Mouse (Mus musculus): ENCODE results near the gene Ripor1. TPM values are rescaled to one million over a fixed set of nuclear protein-coding genes. Genes with fewer than 3 reads are reported as not detected.

Ripor1 gene
- polyA plus RNA-seq, 1 experiment from 2014 or later, result 33.0 TPM

- H3K4me2 ChIP-seq, result peak overlapping the region; percentile 33
- no peaks in the 10 kb centered on the region for H3K9me3 ChIP-seq (ENCODE audit: control insufficient read depth, low read length)
- H3K9ac ChIP-seq (ENCODE audit: low read depth, low read length), result no peak overlapping the region
- H3K36me3 ChIP-seq (ENCODE audit: control insufficient read depth, insufficient read depth, low read length), result no peaks in the 10 kb centered on the region
- WGBS, result 22% methylated on average over 2 of the region's 2 CpGs
- DNase-seq (ENCODE audit: low spot score) (peak; percentile 37), ATAC-seq (replicated peaks; ENCODE audit: low FRiP score) (peak; percentile 68)
- H3K4me3 ChIP-seq (ENCODE audit: low read depth, low read length), result peak overlapping the region; percentile 10
- peak overlapping the region; percentile 60 for H3K27ac ChIP-seq (ENCODE audit: low read depth, low read length)
- H3K4me1 ChIP-seq (replicated peaks; ENCODE audit: control insufficient read depth, insufficient read depth, low read length), result peaks cover 65% of the 10 kb centered on the region
- H3K27me3 ChIP-seq (replicated peaks; ENCODE audit: control insufficient read depth, insufficient read depth, low read length), result peaks cover 7% of the 10 kb centered on the region; the same call in 1 of the 2 replicates
These were observed 4.3 kb downstream of the Ripor1 start for GRCm38 (mm10) chr8:105609355-105609754.

GRCm38 (mm10) chr8:105609771-105610170 is 4.7 kb downstream of the Ripor1 start:
- H3K4me2 ChIP-seq, result peak overlapping the region; percentile 33
- peak overlapping the region; percentile 27; the same call in 1 of the 2 replicates for H3K9ac ChIP-seq (ENCODE audit: low read depth, low read length)
- no peak for DNase-seq (ENCODE audit: low spot score)
- H3K27ac ChIP-seq (ENCODE audit: low read depth, low read length), result peak overlapping the region; percentile 60
- peaks cover 7% of the 10 kb centered on the region; the same call in 1 of the 2 replicates for H3K27me3 ChIP-seq (replicated peaks; ENCODE audit: control insufficient read depth, insufficient read depth, low read length)
- H3K4me3 ChIP-seq (ENCODE audit: low read depth, low read length), result peak overlapping the region; percentile 10; the same call in 1 of the 2 replicates
- H3K36me3 ChIP-seq (ENCODE audit: control insufficient read depth, insufficient read depth, low read length), result no peaks in the 10 kb centered on the region
- no peaks in the 10 kb centered on the region for H3K9me3 ChIP-seq (ENCODE audit: control insufficient read depth, low read length)
- H3K4me1 ChIP-seq (replicated peaks; ENCODE audit: control insufficient read depth, insufficient read depth, low read length), result peaks cover 66% of the 10 kb centered on the region
- WGBS, result 37% methylated on average over 4 of the region's 4 CpGs
- ATAC-seq (replicated peaks; ENCODE audit: low FRiP score), result no peak

GRCm38 (mm10) chr8:105611836-105612235 is 6.8 kb downstream of the Ripor1 start:
- DNase-seq (ENCODE audit: low spot score) (no peak), ATAC-seq (replicated peaks; ENCODE audit: low FRiP score) (no peak)
- Histone ChIP-seq H3K36me3 (ENCODE audit: control insufficient read depth, insufficient read depth, low read length) (peaks cover 10% of the 10 kb centered on the region), H3K4me2 (no peak overlapping the region; the same call in 1 of the 2 replicates), H3K27ac (ENCODE audit: low read depth, low read length) (no peak overlapping the region), H3K4me1 (replicated peaks; ENCODE audit: control insufficient read depth, insufficient read depth, low read length) (peaks cover 60% of the 10 kb centered on the region), H3K4me3 (ENCODE audit: low read depth, low read length) (no peak overlapping the region), H3K9ac (ENCODE audit: low read depth, low read length) (no peak overlapping the region), H3K9me3 (ENCODE audit: control insufficient read depth, low read length) (no peaks in the 10 kb centered on the region), H3K27me3 (replicated peaks; ENCODE audit: control insufficient read depth, insufficient read depth, low read length) (peaks cover 7% of the 10 kb centered on the region; the same call in 1 of the 2 replicates)
- WGBS, result 81% methylated on average over 9 of the region's 9 CpGs

- no peak overlapping the region for H3K9ac ChIP-seq (ENCODE audit: low read depth, low read length)
- peak overlapping the region; percentile 93 for H3K4me2 ChIP-seq
- no peak for ATAC-seq (replicated peaks; ENCODE audit: low FRiP score)
- H3K4me1 ChIP-seq (replicated peaks; ENCODE audit: control insufficient read depth, insufficient read depth, low read length), result peaks cover 49% of the 10 kb centered on the region
- H3K36me3 ChIP-seq (ENCODE audit: control insufficient read depth, insufficient read depth, low read length), result peaks cover 21% of the 10 kb centered on the region
- DNase-seq (ENCODE audit: low spot score), result peak; percentile 46
- H3K9me3 ChIP-seq (ENCODE audit: control insufficient read depth, low read length), result no peaks in the 10 kb centered on the region
- H3K27ac ChIP-seq (ENCODE audit: low read depth, low read length), result no peak overlapping the region
- WGBS, result 8% methylated on average over 20 of the region's 20 CpGs
- peak overlapping the region; percentile 39 for H3K4me3 ChIP-seq (ENCODE audit: low read depth, low read length)
- H3K27me3 ChIP-seq (replicated peaks; ENCODE audit: control insufficient read depth, insufficient read depth, low read length), result peaks cover 7% of the 10 kb centered on the region; the same call in 1 of the 2 replicates
These were observed 8.0 kb downstream of the Ripor1 start for GRCm38 (mm10) chr8:105613037-105613436.

- DNase-seq (ENCODE audit: low spot score), result peak; percentile 68
- no peak overlapping the region for H3K27ac ChIP-seq (ENCODE audit: low read depth, low read length)
- H3K4me3 ChIP-seq (ENCODE audit: low read depth, low read length), result peak overlapping the region; percentile 55
- peak; percentile 16; the same call in 1 of the 2 replicates for ATAC-seq (replicated peaks; ENCODE audit: low FRiP score)
- WGBS, result 11% methylated on average over 50 of the region's 50 CpGs
- H3K27me3 ChIP-seq (replicated peaks; ENCODE audit: control insufficient read depth, insufficient read depth, low read length), result peaks cover 7% of the 10 kb centered on the region; the same call in 1 of the 2 replicates
- peak overlapping the region; percentile 48 for H3K9ac ChIP-seq (ENCODE audit: low read depth, low read length)
- H3K9me3 ChIP-seq (ENCODE audit: control insufficient read depth, low read length), result no peaks in the 10 kb centered on the region
- peaks cover 43% of the 10 kb centered on the region for H3K4me1 ChIP-seq (replicated peaks; ENCODE audit: control insufficient read depth, insufficient read depth, low read length)
- H3K4me2 ChIP-seq, result peak overlapping the region; percentile 93
- peaks cover 29% of the 10 kb centered on the region for H3K36me3 ChIP-seq (ENCODE audit: control insufficient read depth, insufficient read depth, low read length)
These were observed 8.9 kb downstream of the Ripor1 start for GRCm38 (mm10) chr8:105613830-105614511.

GRCm38 (mm10) chr8:105615942-105616341 is 10.9 kb downstream of the Ripor1 start:
- Histone ChIP-seq H3K4me3 (ENCODE audit: low read depth, low read length) (no peak overlapping the region), H3K36me3 (ENCODE audit: control insufficient read depth, insufficient read depth, low read length) (peaks cover 43% of the 10 kb centered on the region), H3K9me3 (ENCODE audit: control insufficient read depth, low read length) (no peaks in the 10 kb centered on the region), H3K4me2 (no peak overlapping the region), H3K4me1 (replicated peaks; ENCODE audit: control insufficient read depth, insufficient read depth, low read length) (peaks cover 32% of the 10 kb centered on the region), H3K9ac (ENCODE audit: low read depth, low read length) (no peak overlapping the region), H3K27ac (ENCODE audit: low read depth, low read length) (no peak overlapping the region), H3K27me3 (replicated peaks; ENCODE audit: control insufficient read depth, insufficient read depth, low read length) (peaks cover 7% of the 10 kb centered on the region; the same call in 1 of the 2 replicates)
- no peak for ATAC-seq (replicated peaks; ENCODE audit: low FRiP score)
- WGBS, result 92% methylated on average over 9 of the region's 9 CpGs
- no peak for DNase-seq (ENCODE audit: low spot score)

GRCm38 (mm10) chr8:105617451-105618278 is 12.6 kb downstream of the Ripor1 start:
- 81% methylated on average over 21 of the region's 21 CpGs for whole genome bisulfite sequencing
- H3K4me1 ChIP-seq (replicated peaks; ENCODE audit: control insufficient read depth, insufficient read depth, low read length), result peaks cover 22% of the 10 kb centered on the region
- H3K36me3 ChIP-seq (ENCODE audit: control insufficient read depth, insufficient read depth, low read length), result peaks cover 50% of the 10 kb centered on the region
- no peaks in the 10 kb centered on the region for H3K9me3 ChIP-seq (ENCODE audit: control insufficient read depth, low read length)
- H3K27me3 ChIP-seq (replicated peaks; ENCODE audit: control insufficient read depth, insufficient read depth, low read length), result peaks cover 2% of the 10 kb centered on the region; the same call in 1 of the 2 replicates
- H3K27ac ChIP-seq (ENCODE audit: low read depth, low read length), result no peak overlapping the region
- DNase-seq (ENCODE audit: low spot score) (no peak), ATAC-seq (replicated peaks; ENCODE audit: low FRiP score) (no peak)
- H3K9ac ChIP-seq (ENCODE audit: low read depth, low read length), result no peak overlapping the region
- H3K4me3 ChIP-seq (ENCODE audit: low read depth, low read length), result no peak overlapping the region
- no peak overlapping the region for H3K4me2 ChIP-seq

- ATAC-seq (replicated peaks; ENCODE audit: low FRiP score) (no peak), DNase-seq (ENCODE audit: low spot score) (no peak)
- H3K27me3 ChIP-seq (replicated peaks; ENCODE audit: control insufficient read depth, insufficient read depth, low read length), result no peaks in the 10 kb centered on the region
- H3K4me2 ChIP-seq, result no peak overlapping the region
- no peak overlapping the region for H3K27ac ChIP-seq (ENCODE audit: low read depth, low read length)
- H3K9ac ChIP-seq (ENCODE audit: low read depth, low read length), result no peak overlapping the region
- no peak overlapping the region for H3K4me3 ChIP-seq (ENCODE audit: low read depth, low read length)
- WGBS, result 90% methylated on average over 5 of the region's 5 CpGs
- peaks cover 24% of the 10 kb centered on the region for H3K4me1 ChIP-seq (replicated peaks; ENCODE audit: control insufficient read depth, insufficient read depth, low read length)
- peaks cover 52% of the 10 kb centered on the region for H3K36me3 ChIP-seq (ENCODE audit: control insufficient read depth, insufficient read depth, low read length)
- H3K9me3 ChIP-seq (ENCODE audit: control insufficient read depth, low read length), result no peaks in the 10 kb centered on the region
These were observed 13.2 kb downstream of the Ripor1 start for GRCm38 (mm10) chr8:105618279-105618634.
